Mouse (Mus musculus): Measurements from ENCODE around the gene Adgrv1. TPM values are rescaled to one million over a fixed set of nuclear protein-coding genes. Genes with fewer than 3 reads are reported as not detected.
A peak's percentile ranks its signal among the peaks of the same experiment; 100 is the strongest.

The Adgrv1 gene
- polyA plus RNA-seq, 1 experiment from 2014 or later = 19.1 TPM

DNA sequence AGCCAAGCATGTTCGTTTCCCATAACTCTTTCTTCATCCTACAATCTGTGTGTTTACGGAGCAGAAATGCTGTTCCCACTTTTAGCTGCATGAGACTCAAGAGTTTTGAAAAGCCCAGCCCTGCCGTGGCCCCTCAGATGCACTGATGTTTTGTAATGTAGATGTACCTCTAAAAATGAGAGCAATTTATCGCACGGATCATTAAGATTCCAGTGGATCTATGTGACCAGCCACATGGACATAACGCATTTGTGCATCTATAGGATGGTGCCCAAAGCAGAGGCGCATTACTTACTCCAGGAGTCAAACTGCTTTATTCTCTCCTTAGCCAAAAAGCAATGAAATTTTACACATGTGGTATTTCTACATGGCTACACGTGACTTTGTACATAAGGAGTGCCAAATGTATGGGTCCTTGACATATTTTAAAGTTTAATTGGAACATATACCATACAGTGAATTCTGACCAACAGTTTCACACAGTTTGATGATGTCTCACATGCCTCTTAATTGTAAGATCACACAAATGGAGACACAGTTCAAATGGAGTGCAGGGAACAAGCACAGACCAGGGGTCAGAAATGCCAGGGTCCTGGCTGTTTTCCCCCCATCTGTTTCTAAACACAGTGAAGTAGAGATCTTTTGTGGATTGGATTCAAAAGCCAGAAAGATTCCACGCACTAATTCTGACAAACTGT is 35.9 kb downstream of the Adgrv1 start:
- peaks cover 21% of the 10 kb centered on the region for H3K4me1 ChIP-seq (replicated peaks)
- peaks cover 3% of the 10 kb centered on the region; the same call in 1 of the 2 replicates for H3K36me3 ChIP-seq
- H3K27ac ChIP-seq = no peak overlapping the region
- H3K4me3 ChIP-seq = no peak overlapping the region
- no peak overlapping the region for H3K9ac ChIP-seq
- WGBS = 24% methylated on average over 9 of the region's 9 CpGs
- no peak overlapping the region for H3K4me2 ChIP-seq
- no peak for ATAC-seq (ENCODE audit: low FRiP score)
- no peaks in the 10 kb centered on the region for H3K27me3 ChIP-seq
- no peaks in the 10 kb centered on the region for H3K9me3 ChIP-seq

- ATAC-seq (ENCODE audit: low FRiP score) = no peak
- WGBS = 95% methylated on average over 8 of the region's 8 CpGs
- Histone ChIP-seq H3K4me3 (no peak overlapping the region), H3K9ac (no peak overlapping the region), H3K4me2 (no peak overlapping the region), H3K36me3 (0 out of 2 replicates have a peak, but pooled peaks cover 6% of the 10 kb centered on the region), H3K4me1 (replicated peaks) (no peaks in the 10 kb centered on the region), H3K9me3 (no peaks in the 10 kb centered on the region), H3K27ac (no peak overlapping the region), H3K27me3 (no peaks in the 10 kb centered on the region)
These were observed 54.3 kb downstream of the Adgrv1 start for GRCm38 (mm10) chr13:81578692-81579091.

- Histone ChIP-seq H3K4me2 (peak overlapping the region; percentile 58), H3K4me1 (replicated peaks) (peaks cover 6% of the 10 kb centered on the region), H3K9me3 (no peaks in the 10 kb centered on the region), H3K36me3 (no peaks in the 10 kb centered on the region), H3K4me3 (peak overlapping the region; percentile 37), H3K9ac (peak overlapping the region; percentile 62), H3K27me3 (no peaks in the 10 kb centered on the region), H3K27ac (peak overlapping the region; percentile 25)
- ATAC-seq (ENCODE audit: low FRiP score) = peak; percentile 90
- 11% methylated on average over 12 of the region's 12 CpGs for WGBS
These were observed 62.6 kb downstream of the Adgrv1 start for GRCm38 (mm10) chr13:81570241-81570821.

- no peaks in the 10 kb centered on the region for H3K36me3 ChIP-seq
- WGBS = 75% methylated on average over 1 of the region's 1 CpGs
- ATAC-seq (ENCODE audit: low FRiP score) = no peak
- no peaks in the 10 kb centered on the region for H3K4me1 ChIP-seq (replicated peaks)
- H3K4me2 ChIP-seq = no peak overlapping the region
- H3K9me3 ChIP-seq = no peaks in the 10 kb centered on the region
- H3K27me3 ChIP-seq = no peaks in the 10 kb centered on the region
- no peak overlapping the region for H3K9ac ChIP-seq
- H3K4me3 ChIP-seq = no peak overlapping the region
- H3K27ac ChIP-seq = no peak overlapping the region
These were observed 82.9 kb downstream of the Adgrv1 start for GRCm38 (mm10) chr13:81550024-81550423.

DNA sequence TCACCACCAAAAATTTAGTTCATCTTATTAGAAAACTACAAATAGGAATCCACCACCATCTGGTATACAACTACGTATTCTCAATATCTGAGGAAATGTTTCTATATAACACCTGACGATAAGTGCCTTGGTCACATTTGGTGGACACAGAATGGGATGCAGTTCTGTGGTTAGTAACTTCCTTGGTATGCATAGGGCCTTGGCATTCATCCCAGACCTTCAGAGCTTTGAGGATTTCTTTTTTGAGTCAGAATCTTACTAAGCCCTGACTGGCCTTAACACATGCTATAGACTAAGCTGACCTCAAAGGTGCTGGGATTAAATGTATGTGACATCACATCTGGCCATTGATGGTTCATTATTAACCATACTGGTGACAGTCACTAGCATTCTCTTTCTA is 98.0 kb downstream of the Adgrv1 start:
- Histone ChIP-seq H3K36me3 (no peaks in the 10 kb centered on the region), H3K9me3 (no peaks in the 10 kb centered on the region), H3K27ac (no peak overlapping the region), H3K9ac (no peak overlapping the region), H3K4me2 (no peak overlapping the region), H3K4me1 (replicated peaks) (no peaks in the 10 kb centered on the region), H3K27me3 (no peaks in the 10 kb centered on the region), H3K4me3 (no peak overlapping the region)
- 88% methylated on average over 2 of the region's 2 CpGs for WGBS
- no peak for ATAC-seq (ENCODE audit: low FRiP score)

GRCm38 (mm10) chr13:81526687-81527086 is 106.3 kb downstream of the Adgrv1 start:
- Histone ChIP-seq H3K27ac (no peak overlapping the region), H3K4me2 (no peak overlapping the region), H3K9me3 (no peaks in the 10 kb centered on the region), H3K4me1 (replicated peaks) (no peaks in the 10 kb centered on the region), H3K36me3 (no peaks in the 10 kb centered on the region), H3K9ac (no peak overlapping the region), H3K27me3 (no peaks in the 10 kb centered on the region), H3K4me3 (no peak overlapping the region)
- WGBS = 65% methylated on average over 4 of the region's 4 CpGs
- peak; percentile 65 for ATAC-seq (ENCODE audit: low FRiP score)

- no peak for ATAC-seq (ENCODE audit: low FRiP score)
- WGBS = 86% methylated on average over 7 of the region's 7 CpGs
- H3K9me3 ChIP-seq = no peaks in the 10 kb centered on the region
These were observed 122.8 kb downstream of the Adgrv1 start for GRCm38 (mm10) chr13:81510142-81510541.

DNA sequence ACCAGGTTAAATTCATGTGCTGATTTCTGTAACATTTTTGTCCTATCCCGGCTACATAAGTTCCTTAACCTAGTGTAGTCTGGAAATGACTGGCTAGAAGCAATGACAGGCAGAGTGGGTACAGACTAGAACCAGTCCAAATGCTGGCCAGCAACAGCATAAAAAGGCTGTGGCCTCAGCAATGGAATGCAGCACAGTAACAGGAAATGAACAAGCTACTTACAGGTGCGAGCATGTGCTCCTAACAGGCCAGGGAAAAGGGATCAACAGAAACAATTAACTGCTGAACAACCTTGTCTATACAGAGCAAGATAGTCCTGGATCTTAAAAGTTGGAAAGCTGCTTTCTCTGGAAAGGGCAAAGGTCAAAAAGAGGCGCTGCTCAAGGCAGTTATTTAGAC is 135.9 kb downstream of the Adgrv1 start:
- WGBS = 78% methylated on average over 3 of the region's 3 CpGs
- no peak for ATAC-seq (ENCODE audit: low FRiP score)
- Histone ChIP-seq H3K9ac (no peak overlapping the region), H3K4me3 (no peak overlapping the region), H3K4me1 (replicated peaks) (no peaks in the 10 kb centered on the region), H3K36me3 (no peaks in the 10 kb centered on the region; the same call in 1 of the 2 replicates), H3K27me3 (no peaks in the 10 kb centered on the region), H3K4me2 (no peak overlapping the region), H3K27ac (no peak overlapping the region), H3K9me3 (no peaks in the 10 kb centered on the region)

More at GRCm38 (mm10) chr13:81510142-81510541, 122.8 kb downstream of the Adgrv1 start:
- no peak overlapping the region for H3K4me3 ChIP-seq
- H3K4me2 ChIP-seq = no peak overlapping the region
- H3K36me3 ChIP-seq = no peaks in the 10 kb centered on the region
- no peak overlapping the region for H3K9ac ChIP-seq
- no peaks in the 10 kb centered on the region for H3K27me3 ChIP-seq
- H3K27ac ChIP-seq = no peak overlapping the region
- no peaks in the 10 kb centered on the region for H3K4me1 ChIP-seq (replicated peaks)

DNA sequence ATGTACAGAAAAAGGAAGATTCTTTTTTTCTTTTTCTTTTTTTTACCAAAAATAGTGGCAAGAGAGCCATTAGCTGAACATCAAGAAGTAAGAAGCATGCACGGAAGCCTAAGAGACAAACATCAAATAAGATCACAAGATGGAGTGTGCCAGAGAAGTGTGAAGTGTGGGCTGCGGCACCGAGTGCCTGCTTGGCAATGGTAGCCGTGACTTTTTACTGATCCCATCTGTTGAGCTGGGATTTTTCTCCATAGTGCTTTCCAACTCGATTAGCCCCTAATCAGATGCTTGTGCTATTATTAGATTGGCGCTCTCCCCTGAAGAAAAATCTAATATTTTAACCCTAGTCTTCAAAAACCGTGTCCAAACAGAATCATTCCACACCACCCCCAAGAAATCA is 141.0 kb downstream of the Adgrv1 start:
- WGBS = 96% methylated on average over 7 of the region's 7 CpGs
- ATAC-seq (ENCODE audit: low FRiP score) = no peak

DNA sequence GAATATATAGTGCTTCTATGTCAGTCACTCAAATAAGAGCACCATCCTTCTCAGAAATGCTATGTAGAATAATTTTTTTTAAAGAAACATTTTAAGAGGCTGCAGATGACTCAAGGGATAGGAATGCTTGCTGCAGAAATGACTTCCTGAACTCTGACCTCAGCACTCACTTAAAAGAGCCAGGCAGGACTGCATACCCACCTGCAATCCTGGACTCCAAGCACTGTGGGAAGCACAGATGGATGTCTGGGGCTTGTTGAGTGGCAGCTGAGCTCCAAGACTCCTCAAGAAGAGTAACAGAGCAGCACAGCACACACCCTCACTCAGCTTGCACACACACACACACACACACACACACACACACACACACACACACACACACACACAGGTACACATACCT is 146.0 kb downstream of the Adgrv1 start:
- Histone ChIP-seq H3K4me3 (no peak overlapping the region), H3K27ac (no peak overlapping the region), H3K4me2 (no peak overlapping the region), H3K9me3 (no peaks in the 10 kb centered on the region), H3K4me1 (replicated peaks) (no peaks in the 10 kb centered on the region), H3K9ac (no peak overlapping the region), H3K36me3 (peaks cover 6% of the 10 kb centered on the region; the same call in 1 of the 2 replicates), H3K27me3 (no peaks in the 10 kb centered on the region)
- no peak for ATAC-seq (ENCODE audit: low FRiP score)

More for the DNA sequence above, 141.0 kb downstream of the Adgrv1 start:
- no peak overlapping the region for H3K27ac ChIP-seq
- peaks cover 6% of the 10 kb centered on the region; the same call in 1 of the 2 replicates for H3K36me3 ChIP-seq
- H3K9me3 ChIP-seq = no peaks in the 10 kb centered on the region
- H3K4me3 ChIP-seq = no peak overlapping the region
- no peak overlapping the region for H3K9ac ChIP-seq
- H3K4me1 ChIP-seq (replicated peaks) = no peaks in the 10 kb centered on the region
- no peaks in the 10 kb centered on the region for H3K27me3 ChIP-seq
- no peak overlapping the region for H3K4me2 ChIP-seq

DNA sequence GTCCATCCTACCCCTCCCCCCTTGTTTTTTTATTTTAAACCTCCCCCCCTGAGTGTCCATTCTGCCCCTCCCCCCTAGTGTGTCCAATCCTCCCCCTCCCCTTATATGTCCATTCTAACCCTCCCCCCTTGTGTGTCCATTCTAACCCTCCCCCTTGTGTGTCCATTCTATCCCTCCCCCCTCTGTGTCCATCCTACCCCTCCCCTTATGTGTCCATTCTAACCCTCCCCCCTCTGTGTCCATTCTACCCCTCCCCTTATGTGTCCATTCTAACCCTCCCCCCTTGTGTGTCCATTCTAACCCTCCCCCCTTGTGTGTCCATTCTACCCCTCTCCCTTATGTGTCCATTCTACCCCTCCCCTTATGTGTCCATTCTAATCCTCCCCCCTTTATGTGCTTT is 159.2 kb downstream of the Adgrv1 start:
- ATAC-seq (ENCODE audit: low FRiP score) = no peak
- H3K4me3 ChIP-seq = no peak overlapping the region
- H3K27me3 ChIP-seq = no peaks in the 10 kb centered on the region
- peaks cover 5% of the 10 kb centered on the region; the same call in 1 of the 2 replicates for H3K36me3 ChIP-seq
- no peak overlapping the region for H3K9ac ChIP-seq
- no peak overlapping the region for H3K4me2 ChIP-seq
- no peak overlapping the region for H3K27ac ChIP-seq
- no peaks in the 10 kb centered on the region for H3K9me3 ChIP-seq
- H3K4me1 ChIP-seq (replicated peaks) = no peaks in the 10 kb centered on the region

- no peak overlapping the region for H3K4me2 ChIP-seq
- no peak overlapping the region for H3K27ac ChIP-seq
- WGBS = 84% methylated on average over 4 of the region's 4 CpGs
- 0 out of 2 replicates have a peak, but pooled peaks cover 4% of the 10 kb centered on the region for H3K36me3 ChIP-seq
- H3K4me1 ChIP-seq (replicated peaks) = no peaks in the 10 kb centered on the region
- H3K27me3 ChIP-seq = no peaks in the 10 kb centered on the region
- no peak overlapping the region for H3K9ac ChIP-seq
- no peak for ATAC-seq (ENCODE audit: low FRiP score)
- no peaks in the 10 kb centered on the region for H3K9me3 ChIP-seq
- H3K4me3 ChIP-seq = no peak overlapping the region
These were observed 166.3 kb downstream of the Adgrv1 start for GRCm38 (mm10) chr13:81466661-81467060.

GRCm38 (mm10) chr13:81465794-81466193 is 167.2 kb downstream of the Adgrv1 start:
- H3K9ac ChIP-seq = no peak overlapping the region
- H3K27me3 ChIP-seq = no peaks in the 10 kb centered on the region
- no peaks in the 10 kb centered on the region for H3K9me3 ChIP-seq
- ATAC-seq (ENCODE audit: low FRiP score) = no peak
- 86% methylated on average over 3 of the region's 3 CpGs for WGBS
- 0 out of 2 replicates have a peak, but pooled peaks cover 2% of the 10 kb centered on the region for H3K36me3 ChIP-seq
- H3K4me2 ChIP-seq = no peak overlapping the region
- H3K4me3 ChIP-seq = no peak overlapping the region
- no peak overlapping the region for H3K27ac ChIP-seq
- no peaks in the 10 kb centered on the region for H3K4me1 ChIP-seq (replicated peaks)
